In genomic region chr1:172082101-172082898, GRCm38 (mm10) we compare ENCODE assay signal across 8 mouse cellular contexts. TPM values are rescaled to one million over a fixed set of nuclear protein-coding genes. Genes with fewer than 3 reads are reported as not detected.
DNase-seq lines count a peak whose midpoint lies in the region; ATAC-seq and TF ChIP-seq lines count a peak whose summit lies in the region.

TSS of gene Copa (plus strand) at chr1:172082529.
TSS of gene Ncstn (minus strand) at chr1:172082795.

- peaks cover 10% of the 10 kb centered on the region for H3K4me1 ChIP-seq in E14TG2a.4 (replicated peaks; ENCODE audit: low read depth, low read length)
- peaks cover 20% of the 10 kb centered on the region for H3K4me1 ChIP-seq in forebrain, embryonic 12.5 days
- peaks cover 16% of the 10 kb centered on the region for H3K4me1 ChIP-seq in heart, postnatal 0 days (ENCODE audit: control insufficient read depth, insufficient read depth)
- H3K4me1 ChIP-seq in liver, embryonic 16.5 days (ENCODE audit: control insufficient read depth, low read depth, low read length): peaks cover 17% of the 10 kb centered on the region
- peaks cover 33% of the 10 kb centered on the region for H3K4me1 ChIP-seq in neural tube, embryonic 13.5 days (replicated peaks)
- H3K4me1 ChIP-seq in testis, adult 2 months (ENCODE audit: control insufficient read depth, insufficient read depth, low read length): no peaks in the 10 kb centered on the region; the same call in 1 of the 2 replicates

- no peak for TF ChIP-seq CTCF in E14TG2a.4 (conservative IDR thresholded peaks at IDR 0.05; ENCODE audit: low read length)
- peak; percentile 35 for TF ChIP-seq CTCF in heart, postnatal 0 days (IDR thresholded peaks at IDR 0.05; ENCODE audit: low read depth)
- TF ChIP-seq CTCF in testis, adult 2 months (IDR thresholded peaks at IDR 0.05; ENCODE audit: control insufficient read depth, insufficient read depth, insufficient replicate concordance, low read depth, low read length): no peak

- H3K9ac ChIP-seq in forebrain, embryonic 12.5 days: peak within 1 kb of the TSS; percentile 88
- peak within 1 kb of the TSS; percentile 89 for H3K9ac ChIP-seq in heart, postnatal 0 days (replicated peaks; ENCODE audit: low read depth, low read length)
- H3K9ac ChIP-seq in liver, embryonic 16.5 days (ENCODE audit: low read depth, low read length): peak within 1 kb of the TSS; percentile 92
- peak within 1 kb of the TSS; percentile 93 for H3K9ac ChIP-seq in neural tube, embryonic 13.5 days

- H3K4me2 ChIP-seq in forebrain, embryonic 12.5 days: peak within 1 kb of the TSS; percentile 86
- peak within 1 kb of the TSS; percentile 70 for H3K4me2 ChIP-seq in heart, postnatal 0 days (ENCODE audit: low read depth, low read length)
- H3K4me2 ChIP-seq in liver, embryonic 16.5 days (ENCODE audit: low read depth, low read length): peak within 1 kb of the TSS; percentile 79
- H3K4me2 ChIP-seq in neural tube, embryonic 13.5 days: peak within 1 kb of the TSS; percentile 90

- peak within 1 kb of the TSS; percentile 91 for H3K4me3 ChIP-seq in E14TG2a.4 (replicated peaks; ENCODE audit: low read length)
- H3K4me3 ChIP-seq in forebrain, embryonic 12.5 days (replicated peaks): peak within 1 kb of the TSS; percentile 83
- peak within 1 kb of the TSS; percentile 83 for H3K4me3 ChIP-seq in heart, postnatal 0 days (ENCODE audit: low read depth, low read length)
- H3K4me3 ChIP-seq in liver, embryonic 16.5 days (ENCODE audit: low read depth, low read length): peak within 1 kb of the TSS; percentile 96
- H3K4me3 ChIP-seq in neural tube, embryonic 13.5 days: peak within 1 kb of the TSS; percentile 90
- peak within 1 kb of the TSS; percentile 96 for H3K4me3 ChIP-seq in testis, adult 2 months (ENCODE audit: control insufficient read depth, low read depth, low read length)

- peak within 1 kb of the TSS; percentile 80 for H3K27ac ChIP-seq in forebrain, embryonic 12.5 days
- peak within 1 kb of the TSS; percentile 75 for H3K27ac ChIP-seq in heart, postnatal 0 days (ENCODE audit: low read depth)
- H3K27ac ChIP-seq in liver, embryonic 16.5 days (ENCODE audit: low read length): peak within 1 kb of the TSS; percentile 82
- peak within 1 kb of the TSS; percentile 87 for H3K27ac ChIP-seq in neural tube, embryonic 13.5 days (replicated peaks)
- peak within 1 kb of the TSS; percentile 84 for H3K27ac ChIP-seq in testis, adult 2 months (ENCODE audit: control insufficient read depth, insufficient read depth, low read depth, low read length)

- TF ChIP-seq POLR2A in testis, adult 2 months (IDR thresholded peaks at IDR 0.05; ENCODE audit: control insufficient read depth, low read depth, low read length): peak; percentile 85

- no peak for TF ChIP-seq EP300 in heart, postnatal 0 days (IDR thresholded peaks at IDR 0.05; ENCODE audit: low read depth)

- H3K27me3 ChIP-seq in E14TG2a.4 (ENCODE audit: insufficient read depth, low read length): no peaks in the 10 kb centered on the region
- H3K27me3 ChIP-seq in forebrain, embryonic 12.5 days: no peaks in the 10 kb centered on the region
- no peaks in the 10 kb centered on the region for H3K27me3 ChIP-seq in heart, postnatal 0 days (ENCODE audit: control insufficient read depth, insufficient read depth, low read length)
- no peaks in the 10 kb centered on the region for H3K27me3 ChIP-seq in liver, embryonic 16.5 days (ENCODE audit: control insufficient read depth, insufficient read depth, low read depth, low read length)
- H3K27me3 ChIP-seq in neural tube, embryonic 13.5 days: no peaks in the 10 kb centered on the region
- no peaks in the 10 kb centered on the region for H3K27me3 ChIP-seq in testis, adult 2 months (ENCODE audit: control insufficient read depth, insufficient read depth, low read length)

- peak; percentile 98 for ATAC-seq in forebrain, embryonic 12.5 days (ENCODE audit: low FRiP score)
- peak; percentile 97 for ATAC-seq in heart, postnatal 0 days (ENCODE audit: insufficient read depth, low read depth)
- ATAC-seq in liver, embryonic 16.5 days (ENCODE audit: low read depth): peak; percentile 98
- ATAC-seq in neural tube, embryonic 13.5 days (ENCODE audit: low read depth): peak; percentile 98

- H3K9me3 ChIP-seq in E14TG2a.4 (ENCODE audit: low read length): no peaks in the 10 kb centered on the region
- H3K9me3 ChIP-seq in forebrain, embryonic 12.5 days: no peaks in the 10 kb centered on the region
- no peaks in the 10 kb centered on the region for H3K9me3 ChIP-seq in heart, postnatal 0 days (replicated peaks; ENCODE audit: control insufficient read depth, low read length)
- no peaks in the 10 kb centered on the region for H3K9me3 ChIP-seq in liver, embryonic 16.5 days (replicated peaks; ENCODE audit: control insufficient read depth, low read length)
- H3K9me3 ChIP-seq in neural tube, embryonic 13.5 days: no peaks in the 10 kb centered on the region

- H3K36me3 ChIP-seq in E14TG2a.4 (ENCODE audit: insufficient read depth, low read length): peaks cover 29% of the 10 kb centered on the region
- H3K36me3 ChIP-seq in forebrain, embryonic 12.5 days (replicated peaks): peaks cover 24% of the 10 kb centered on the region
- peaks cover 24% of the 10 kb centered on the region for H3K36me3 ChIP-seq in heart, postnatal 0 days (replicated peaks; ENCODE audit: control insufficient read depth, insufficient read depth, low read length)
- H3K36me3 ChIP-seq in liver, embryonic 16.5 days (ENCODE audit: control insufficient read depth, insufficient read depth): no peaks in the 10 kb centered on the region
- H3K36me3 ChIP-seq in neural tube, embryonic 13.5 days: peaks cover 28% of the 10 kb centered on the region
- H3K36me3 ChIP-seq in testis, adult 2 months (ENCODE audit: control insufficient read depth, insufficient read depth, low read length): no peaks in the 10 kb centered on the region

- WGBS in forebrain, embryonic 12.5 days: under 1% methylated on average over 40 of the region's 40 CpGs
- under 1% methylated on average over 40 of the region's 40 CpGs for WGBS in heart, postnatal 0 days
- WGBS in liver, embryonic 16.5 days (ENCODE audit: insufficient replicate concordance): under 1% methylated on average over 40 of the region's 40 CpGs
- WGBS in neural tube, embryonic 13.5 days: under 1% methylated on average over 40 of the region's 40 CpGs

- DNase-seq in c-Kit-positive CD71-positive TER-119-positive erythroid progenitor cells, embryonic 14.5 days (ENCODE audit: low spot score): peak; percentile 92
- peak; percentile 94 for DNase-seq in heart, postnatal 0 days (ENCODE audit: low spot score)
- DNase-seq in kidney, postnatal 4 days: peak; percentile 94 to 96

RNA-seq across cellular contexts. Expression of gene Copa, which starts in this region (rescaled TPM):
- polyA plus RNA-seq in forebrain, embryonic 12.5 days (2016; fragmentation: Nextera tagmentation; extraction: Ambion mirVana): 199 and 222 TPM in 2 replicates
- 148 and 174 TPM in 2 replicates for total RNA-seq in heart, postnatal 0 days (2014; rRNA removed; ENCODE audit: low replicate concordance)
- polyA plus RNA-seq in heart, postnatal 0 days (2015; fragmentation: Nextera tagmentation; extraction: Ambion mirVana): 101 and 102 TPM in 2 replicates
- polyA plus RNA-seq in liver, embryonic 16.5 days (2015; fragmentation: Nextera tagmentation; extraction: Ambion mirVana): 75.9 and 82.2 TPM in 2 replicates
- 183 and 199 TPM in 2 replicates for polyA plus RNA-seq in neural tube, embryonic 13.5 days (2015; fragmentation: Nextera tagmentation; extraction: Ambion mirVana)
- polyA plus RNA-seq in testis, adult 2 months (2012; rRNA removed): 28.1 and 33.1 TPM in 2 replicates

RNA-seq across cellular contexts. Expression of gene Ncstn, which starts in this region (rescaled TPM):
- polyA plus RNA-seq in forebrain, embryonic 12.5 days (2016; fragmentation: Nextera tagmentation; extraction: Ambion mirVana): 107 and 111 TPM in 2 replicates
- 53.4 and 87.3 TPM in 2 replicates for total RNA-seq in heart, postnatal 0 days (2014; rRNA removed; ENCODE audit: low replicate concordance)
- polyA plus RNA-seq in heart, postnatal 0 days (2015; fragmentation: Nextera tagmentation; extraction: Ambion mirVana): 63.9 and 68.1 TPM in 2 replicates
- 39.5 and 42.9 TPM in 2 replicates for polyA plus RNA-seq in liver, embryonic 16.5 days (2015; fragmentation: Nextera tagmentation; extraction: Ambion mirVana)
- 123 and 124 TPM in 2 replicates for polyA plus RNA-seq in neural tube, embryonic 13.5 days (2015; fragmentation: Nextera tagmentation; extraction: Ambion mirVana)
- polyA plus RNA-seq in testis, adult 2 months (2012; rRNA removed): 60.5 and 77.9 TPM in 2 replicates

Comparison
In these comparisons a context has a peak if more than half of its experiments do, and no peak if none do; other contexts are left out.
1. Peak in every context shown above with its lines: DNase-seq, ATAC-seq, H3K4me3 ChIP-seq and H3K27ac ChIP-seq.